Mouse (Mus musculus) forebrain, embryonic 11.5 days (tissue): ENCODE data around the gene Arhgap27. TPM values are rescaled to one million over a fixed set of nuclear protein-coding genes. Genes with fewer than 3 reads are reported as not detected.

Source experiments
- ATAC-seq: fragments of 200-750 bp; cut with Nextera tagmentation; replicated peaks from 2 replicates; pipeline ENCODE4 v1.8.0; 2017; ENCODE audit warnings: moderate TSS enrichment; ENCODE audit not compliant: low FRiP score
- DNase-seq: peaks from one replicate; pipeline ENCODE4 v3.0.0-alpha.2; 2017; ENCODE audit warnings: low spot score
- H3K27ac ChIP-seq: fragments of 300-500 bp; sonication (generic); 2 replicates; pipeline ENCODE4 v1.5.1; 2014; ENCODE audit warnings: low read depth, low read length
- H3K27me3 ChIP-seq: fragments of 300-500 bp; sonication (generic); 2 replicates; pipeline ENCODE4 v1.6.1; 2014; ENCODE audit warnings: mild to moderate bottlenecking, low read length, mixed read lengths; ENCODE audit not compliant: control insufficient read depth, insufficient read depth
- H3K36me3 ChIP-seq: fragments of 300-500 bp; sonication (generic); 2 replicates; pipeline ENCODE4 v1.6.1; 2014; ENCODE audit warnings: mild to moderate bottlenecking, low read length, moderate library complexity, mixed read lengths; ENCODE audit not compliant: control insufficient read depth, insufficient read depth
- H3K4me1 ChIP-seq: fragments of 300-500 bp; sonication (generic); replicated peaks from 2 replicates; pipeline ENCODE4 v1.6.1; 2014; ENCODE audit warnings: low read length, mixed read lengths; ENCODE audit not compliant: control insufficient read depth, insufficient read depth
- H3K4me2 ChIP-seq: fragments of 300-500 bp; sonication (generic); 2 replicates; pipeline ENCODE4 v1.6.1; 2014; ENCODE audit warnings: low read depth, mild to moderate bottlenecking, low read length, moderate library complexity, mixed read lengths; ENCODE audit not compliant: severe bottlenecking
- H3K4me3 ChIP-seq: fragments of 300-500 bp; sonication (generic); 2 replicates; pipeline ENCODE4 v1.5.1; 2014; ENCODE audit warnings: low read depth, low read length
- H3K9ac ChIP-seq: fragments of 300-500 bp; sonication (generic); 2 replicates; pipeline ENCODE4 v1.6.1; 2014; ENCODE audit warnings: low read length
- H3K9me3 ChIP-seq: fragments of 300-500 bp; sonication (generic); 2 replicates; pipeline ENCODE4 v1.6.1; 2016; ENCODE audit warnings: low read length, mixed read lengths; ENCODE audit not compliant: control insufficient read depth
- WGBS: fragments of 180-500 bp; shearing (Covaris S2); extraction: QIAGEN DNeasy Blood & Tissue Kit; methylation state at CpG from one replicate; pipeline ENCODE4 v1.1.7; 2014; 5-methylcytosine and 5-hydroxymethylcytosine counted together
- polyA plus RNA-seq: library from polyadenylated mRNA; unstranded; fragments of >200 nt; fragmentation: Nextera tagmentation; extraction: Ambion mirVana; gene quantifications from 2 replicates; pipeline ENCODE4 v1.2.1, GENCODE M21; 2014

Gene Arhgap27
- polyA plus RNA-seq, 1 experiment from 2014 or later: 3.2 TPM

DNA sequence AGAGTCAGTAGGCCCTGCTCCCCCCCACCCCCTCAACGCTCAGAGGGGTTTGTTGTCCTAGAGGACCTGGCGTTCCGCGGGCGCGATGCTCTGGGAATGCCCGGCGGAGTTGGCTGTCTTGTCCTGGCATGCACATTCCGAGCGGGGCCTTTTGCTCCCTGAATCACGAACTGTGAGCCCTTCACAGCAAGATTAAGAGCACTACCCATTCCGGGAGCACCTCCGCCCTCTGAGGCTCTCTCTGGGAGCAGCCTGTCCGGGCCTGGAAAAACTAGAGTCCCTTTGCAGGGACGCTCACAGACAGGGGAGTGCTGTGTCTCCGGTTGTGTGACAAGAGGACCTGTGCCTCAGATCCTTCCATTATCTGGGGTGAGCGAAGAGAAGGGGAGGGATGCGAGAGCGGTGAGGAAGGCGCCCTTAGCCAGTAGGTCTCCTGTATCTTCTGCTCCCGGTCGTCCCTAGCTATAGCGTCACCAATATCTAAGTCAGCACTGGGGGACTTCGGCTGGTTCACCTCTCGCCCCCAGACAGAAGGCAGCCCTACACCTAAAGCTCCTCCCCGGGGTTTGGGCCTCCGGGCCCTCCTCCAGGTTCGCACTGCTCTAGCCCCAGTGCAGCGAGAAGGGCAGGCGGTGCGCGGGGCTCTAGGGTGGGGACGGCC is 841 bp downstream of the Arhgap27 start:
- DNase-seq (peak; percentile 70), ATAC-seq (0 out of 2 replicates have a peak, but pooled peaks have one; percentile 7)
- H3K27ac ChIP-seq: no peak overlapping the region
- H3K9me3 ChIP-seq: no peaks in the 10 kb centered on the region
- H3K27me3 ChIP-seq: peaks cover 59% of the 10 kb centered on the region
- peaks cover 12% of the 10 kb centered on the region for H3K4me1 ChIP-seq
- H3K9ac ChIP-seq: peak overlapping the region; percentile 21
- 0% methylated on average over 33 of the region's 33 CpGs for WGBS
- peak overlapping the region; percentile 54 for H3K4me2 ChIP-seq
- H3K36me3 ChIP-seq: no peaks in the 10 kb centered on the region
- H3K4me3 ChIP-seq: peak overlapping the region; percentile 28

DNA sequence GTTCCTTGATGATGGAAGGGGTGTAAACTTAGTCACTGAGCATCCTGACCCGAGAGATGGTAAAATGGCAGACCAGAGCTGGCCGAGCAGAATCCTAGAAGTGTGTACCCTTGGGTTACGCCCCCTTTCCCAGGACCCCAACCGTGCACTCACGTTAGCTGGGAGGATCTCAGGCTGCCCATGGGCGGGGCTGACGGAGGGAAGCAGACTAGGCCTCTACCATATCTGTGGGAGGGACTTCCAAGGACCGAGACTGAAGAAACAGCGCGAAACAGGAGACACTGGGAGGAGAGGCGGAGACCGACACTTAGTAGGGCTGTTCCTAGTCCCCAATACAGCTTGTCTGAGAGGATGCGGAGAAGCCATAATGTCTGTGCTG is 1.4 kb downstream of the Arhgap27 start:
- Histone ChIP-seq H3K9ac (0 out of 2 replicates have a peak overlapping the region, but pooled peaks have one; percentile 1), H3K27ac (no peak overlapping the region), H3K4me2 (0 out of 2 replicates have a peak overlapping the region, but pooled peaks have one; percentile 54), H3K4me1 (peaks cover 12% of the 10 kb centered on the region), H3K9me3 (no peaks in the 10 kb centered on the region), H3K4me3 (peak overlapping the region; percentile 28; the same call in 1 of the 2 replicates), H3K27me3 (peaks cover 59% of the 10 kb centered on the region), H3K36me3 (no peaks in the 10 kb centered on the region)
- DNase-seq (peak; percentile 71), ATAC-seq (no peak)
- WGBS: 2% methylated on average over 13 of the region's 13 CpGs

- no peak for ATAC-seq
- Histone ChIP-seq H3K9ac (no peak overlapping the region), H3K36me3 (no peaks in the 10 kb centered on the region), H3K27me3 (peaks cover 59% of the 10 kb centered on the region), H3K4me3 (peak overlapping the region; percentile 41; the same call in 1 of the 2 replicates), H3K27ac (no peak overlapping the region), H3K9me3 (no peaks in the 10 kb centered on the region), H3K4me1 (peaks cover 12% of the 10 kb centered on the region), H3K4me2 (no peak overlapping the region)
- no peak for DNase-seq
- WGBS: 3% methylated on average over 25 of the region's 25 CpGs
Measured at GRCm38 (mm10) chr11:103361396-103362053, 2.0 kb downstream of the Arhgap27 start.

DNA sequence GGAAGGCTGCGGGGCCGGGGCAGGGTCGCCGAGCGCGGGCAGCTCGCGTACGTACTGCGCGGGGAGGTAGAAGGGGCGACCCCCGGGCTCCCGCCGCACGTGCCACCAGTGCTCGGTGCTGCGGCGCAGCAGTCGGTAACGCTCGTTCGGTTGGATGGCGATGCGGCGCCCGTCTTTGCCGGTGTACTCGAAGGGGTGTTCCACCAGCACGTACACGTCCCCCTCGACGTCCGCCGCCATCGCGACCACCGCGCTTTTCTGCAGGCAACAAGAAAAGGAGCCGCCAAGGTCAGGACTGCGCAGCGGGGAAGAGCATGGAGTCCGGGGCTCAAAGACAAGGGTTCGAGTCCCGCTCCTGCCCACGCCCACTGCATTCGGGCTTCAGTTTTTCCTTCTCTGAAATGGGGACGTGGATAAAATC is 2.8 kb downstream of the Arhgap27 start:
- peak overlapping the region; percentile 49 for H3K9ac ChIP-seq
- peaks cover 59% of the 10 kb centered on the region for H3K27me3 ChIP-seq
- 2% methylated on average over 48 of the region's 48 CpGs for WGBS
- no peak overlapping the region for H3K27ac ChIP-seq
- ATAC-seq: peak; percentile 55
- no peaks in the 10 kb centered on the region for H3K9me3 ChIP-seq
- no peak for DNase-seq
- H3K4me1 ChIP-seq: peaks cover 14% of the 10 kb centered on the region
- H3K4me2 ChIP-seq: peak overlapping the region; percentile 75
- H3K36me3 ChIP-seq: no peaks in the 10 kb centered on the region
- H3K4me3 ChIP-seq: peak overlapping the region; percentile 41

- H3K27ac ChIP-seq: no peak overlapping the region
- ATAC-seq (peak; percentile 60), DNase-seq (peak; percentile 94)
- no peaks in the 10 kb centered on the region for H3K36me3 ChIP-seq
- H3K9me3 ChIP-seq: no peaks in the 10 kb centered on the region
- peaks cover 57% of the 10 kb centered on the region for H3K27me3 ChIP-seq
- 2% methylated on average over 58 of the region's 60 CpGs for WGBS
- peak overlapping the region; percentile 75 for H3K4me2 ChIP-seq
- peak overlapping the region; percentile 41 for H3K4me3 ChIP-seq
- peak overlapping the region; percentile 49 for H3K9ac ChIP-seq
- H3K4me1 ChIP-seq: peaks cover 15% of the 10 kb centered on the region
Measured at GRCm38 (mm10) chr11:103359841-103360641, 3.5 kb downstream of the Arhgap27 start.

GRCm38 (mm10) chr11:103359122-103359521 is 4.4 kb downstream of the Arhgap27 start:
- no peaks in the 10 kb centered on the region for H3K36me3 ChIP-seq
- peak; percentile 39 for ATAC-seq
- peak; percentile 88 for DNase-seq
- no peak overlapping the region for H3K4me3 ChIP-seq
- 1% methylated on average over 22 of the region's 22 CpGs for WGBS
- H3K27me3 ChIP-seq: peaks cover 50% of the 10 kb centered on the region
- no peak overlapping the region for H3K27ac ChIP-seq
- H3K9me3 ChIP-seq: no peaks in the 10 kb centered on the region
- H3K4me2 ChIP-seq: peak overlapping the region; percentile 24
- H3K9ac ChIP-seq: no peak overlapping the region
- H3K4me1 ChIP-seq: peaks cover 15% of the 10 kb centered on the region

DNA sequence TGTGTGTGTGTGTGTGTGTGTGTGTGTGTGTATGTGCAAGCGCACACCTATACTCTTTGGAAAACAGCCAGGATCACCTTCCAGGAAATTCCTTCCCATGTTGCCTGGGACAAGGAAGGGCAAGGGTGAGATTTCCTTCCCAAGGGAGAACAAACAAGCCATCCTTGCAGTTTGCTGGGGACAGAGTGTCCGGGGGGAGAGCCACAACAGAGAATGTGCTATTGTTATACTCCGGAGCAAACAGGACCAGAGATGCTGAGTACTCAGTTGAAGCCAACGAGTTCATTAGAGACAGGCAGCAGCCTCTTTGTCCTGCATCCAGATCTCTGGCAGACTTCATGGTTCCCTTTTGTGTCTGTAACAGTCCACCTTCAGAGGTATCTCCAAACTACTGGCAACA is 5.2 kb downstream of the Arhgap27 start:
- Histone ChIP-seq H3K36me3 (no peaks in the 10 kb centered on the region), H3K4me2 (no peak overlapping the region), H3K27ac (no peak overlapping the region), H3K9me3 (no peaks in the 10 kb centered on the region), H3K4me3 (no peak overlapping the region), H3K9ac (no peak overlapping the region), H3K27me3 (peaks cover 42% of the 10 kb centered on the region), H3K4me1 (peaks cover 15% of the 10 kb centered on the region)
- DNase-seq (no peak), ATAC-seq (no peak)
- 65% methylated on average over 4 of the region's 4 CpGs for WGBS

- ATAC-seq (no peak), DNase-seq (no peak)
- Histone ChIP-seq H3K9me3 (no peaks in the 10 kb centered on the region), H3K4me1 (peaks cover 10% of the 10 kb centered on the region), H3K9ac (no peak overlapping the region), H3K36me3 (no peaks in the 10 kb centered on the region), H3K27me3 (peaks cover 36% of the 10 kb centered on the region), H3K4me2 (no peak overlapping the region), H3K4me3 (no peak overlapping the region), H3K27ac (no peak overlapping the region)
- whole genome bisulfite sequencing: 91% methylated on average over 10 of the region's 10 CpGs
Measured at GRCm38 (mm10) chr11:103357710-103358109, 5.8 kb downstream of the Arhgap27 start.
